Comparison of ENCODE assay signal across 8 mouse cellular contexts in genomic region chr11:6066176-6066575, GRCm38 (mm10). TPM values are rescaled to one million over a fixed set of nuclear protein-coding genes. Genes with fewer than 3 reads are reported as not detected.
DNase-seq lines count a peak whose midpoint lies in the region; ATAC-seq and TF ChIP-seq lines count a peak whose summit lies in the region.

Gene Camk2b, minus strand, starts transcription at chr11:6066362.

- no peaks in the 10 kb centered on the region for H3K27me3 ChIP-seq in testis, adult 2 months (ENCODE audit: control insufficient read depth, insufficient read depth, low read length)
- no peaks in the 10 kb centered on the region for H3K27me3 ChIP-seq in midbrain, postnatal 0 days (ENCODE audit: insufficient read depth, low read length)

- no peak for DNase-seq in frontal cortex, postnatal 10 days (ENCODE audit: low spot score in 2 of 2)
- DNase-seq in testis, postnatal 14 days (ENCODE audit: low spot score) = no peak
- DNase-seq in layer of hippocampus, postnatal 25 days (ENCODE audit: extremely low spot score in 1 of 2, low spot score in 1 of 2) = no peak
- DNase-seq in midbrain, postnatal 0 days (ENCODE audit: low spot score) = no peak
- DNase-seq in cerebellum, postnatal 14 days = no peak

- H3K4me1 ChIP-seq in testis, adult 2 months (ENCODE audit: control insufficient read depth, insufficient read depth, low read length) = peaks cover 21% of the 10 kb centered on the region
- peaks cover 24% of the 10 kb centered on the region; the same call in 1 of the 2 replicates for H3K4me1 ChIP-seq in midbrain, postnatal 0 days (ENCODE audit: insufficient read depth, low read length)

- no peak for TF ChIP-seq POLR2A in testis, adult 2 months (IDR thresholded peaks at IDR 0.05; ENCODE audit: control insufficient read depth, low read depth, low read length)

- peak within 1 kb of the TSS; percentile 93 for H3K9ac ChIP-seq in midbrain, postnatal 0 days (replicated peaks; ENCODE audit: low read length, poor library complexity, severe bottlenecking)

- H3K4me3 ChIP-seq in testis, adult 2 months (ENCODE audit: control insufficient read depth, low read depth, low read length) = peak within 1 kb of the TSS; percentile 83
- H3K4me3 ChIP-seq in midbrain, postnatal 0 days (ENCODE audit: low read depth, low read length) = peak within 1 kb of the TSS; percentile 90

- no peak for TF ChIP-seq CTCF in testis, adult 2 months (IDR thresholded peaks at IDR 0.05; ENCODE audit: control insufficient read depth, insufficient read depth, insufficient replicate concordance, low read depth, low read length)
- TF ChIP-seq CTCF in midbrain, postnatal 0 days (IDR thresholded peaks at IDR 0.05) = peak; percentile 27; the same call in 1 of the 2 replicates

- WGBS in midbrain, postnatal 0 days = 11% methylated on average over 6 of the region's 6 CpGs

- H3K36me3 ChIP-seq in testis, adult 2 months (ENCODE audit: control insufficient read depth, insufficient read depth, low read length) = no peaks in the 10 kb centered on the region
- no peaks in the 10 kb centered on the region for H3K36me3 ChIP-seq in midbrain, postnatal 0 days (ENCODE audit: insufficient read depth, low read length)

- ATAC-seq in frontal cortex, adult (ENCODE audit: low TSS enrichment) = 0 out of 2 replicates have a peak, but pooled peaks have one; percentile 9
- ATAC-seq in midbrain, postnatal 0 days (ENCODE audit: low FRiP score) = no peak
- no peak for ATAC-seq in erythroid progenitor cell, adult 5-6 weeks (replicated peaks; ENCODE audit: low FRiP score, poor library complexity, severe bottlenecking)

- no peaks in the 10 kb centered on the region for H3K9me3 ChIP-seq in midbrain, postnatal 0 days (ENCODE audit: low read length)

- H3K27ac ChIP-seq in testis, adult 2 months (ENCODE audit: control insufficient read depth, insufficient read depth, low read depth, low read length) = no peak within 1 kb of the TSS
- peak within 1 kb of the TSS; percentile 93 for H3K27ac ChIP-seq in midbrain, postnatal 0 days (ENCODE audit: low read depth, low read length)

- peak within 1 kb of the TSS; percentile 74 for H3K4me2 ChIP-seq in midbrain, postnatal 0 days (ENCODE audit: low read depth, low read length, poor library complexity, severe bottlenecking)

RNA-seq across cellular contexts. Expression of gene Camk2b, which starts in this region (rescaled TPM):
- polyA plus RNA-seq in testis, adult 2 months (2012; rRNA removed) = 3.4 and 3.5 TPM in 2 replicates
- 1,000 to 10,000 TPM; 1,142 to 1,238 TPM for total RNA-seq in layer of hippocampus, postnatal 25 days (2021)
- total RNA-seq in midbrain, postnatal 0 days (2014; rRNA removed) = 195 and 225 TPM in 2 replicates
- polyA plus RNA-seq in midbrain, postnatal 0 days (2015; fragmentation: Nextera tagmentation; extraction: Ambion mirVana) = 199 and 208 TPM in 2 replicates
- not detected in 2 replicates for total RNA-seq in erythroid progenitor cell, adult 5-6 weeks (2015; ENCODE audit: low replicate concordance)
- 0.77 TPM in 1 of 2 replicates, not detected in the other for total RNA-seq in erythroid progenitor cell, adult 5-6 weeks (2017; ENCODE audit: low replicate concordance)

Comparison
In these comparisons a context has a peak if more than half of its experiments do, and no peak if none do; other contexts are left out.
1. RNA of gene Camk2b (total RNA-seq): 1,142 to 1,238 TPM in layer of hippocampus, postnatal 25 days and 195 to 225 TPM in midbrain, postnatal 0 days; 0.77 TPM in erythroid progenitor cell, adult 5-6 weeks; every median in the first group is over 100 times any median in the second.
2. RNA of gene Camk2b (polyA plus RNA-seq): 199 to 208 TPM in midbrain, postnatal 0 days; 3.4 to 3.5 TPM in testis, adult 2 months; every median in the first group is over 10 times any median in the second.